Mouse (Mus musculus): ENCODE measurements around the gene Cenpl. TPM values are rescaled to one million over a fixed set of nuclear protein-coding genes. Genes with fewer than 3 reads are reported as not detected.

Cenpl gene
- total and polyA plus RNA-seq, 2 experiments: 1.5 to 9.5 TPM

GRCm38 (mm10) chr1:161126461-161126860 is 55.9 kb downstream of the Cenpl start:
- no peak overlapping the region for H3K4me3 ChIP-seq (ENCODE audit: insufficient read depth, low read depth, low read length)
- no peak overlapping the region for H3K27ac ChIP-seq (replicated peaks; ENCODE audit: insufficient read depth, low read depth, low read length)
- no peaks in the 10 kb centered on the region for H3K27me3 ChIP-seq (ENCODE audit: control insufficient read depth, insufficient read depth, low read length)
- no peak for TF ChIP-seq POLR2A (IDR thresholded peaks at IDR 0.05; ENCODE audit: extremely low read depth, insufficient read depth, low read length)
- TF ChIP-seq CTCF (IDR thresholded peaks at IDR 0.05; ENCODE audit: low read depth, low read length): no peak
- peaks cover 10% of the 10 kb centered on the region for H3K4me1 ChIP-seq (ENCODE audit: control insufficient read depth, insufficient read depth, low read length)
- no peaks in the 10 kb centered on the region; the same call in 1 of the 2 replicates for H3K36me3 ChIP-seq (ENCODE audit: control insufficient read depth, insufficient read depth, low read length)
- 72% methylated on average over 1 of the region's 1 CpGs for WGBS
- peaks cover 10% of the 10 kb centered on the region for H3K79me2 ChIP-seq (ENCODE audit: control insufficient read depth, insufficient read depth, low read length)
- H3K9ac ChIP-seq (ENCODE audit: low read depth, low read length): no peak overlapping the region
- DNase-seq (ENCODE audit: extremely low read depth, low read depth, low spot score): no peak

GRCm38 (mm10) chr1:161130726-161131664 is 60.5 kb downstream of the Cenpl start, which contains the start of gene Klhl20:
Gene Klhl20, minus strand, starts transcription at chr1:161131511.
- Histone ChIP-seq H3K79me2 (ENCODE audit: control insufficient read depth, insufficient read depth, low read length) (peaks cover 9% of the 10 kb centered on the region), H3K27me3 (ENCODE audit: control insufficient read depth, insufficient read depth, low read length) (no peaks in the 10 kb centered on the region), H3K4me1 (ENCODE audit: control insufficient read depth, insufficient read depth, low read length) (peaks cover 10% of the 10 kb centered on the region), H3K36me3 (ENCODE audit: control insufficient read depth, insufficient read depth, low read length) (no peaks in the 10 kb centered on the region; the same call in 1 of the 2 replicates), H3K27ac (replicated peaks; ENCODE audit: insufficient read depth, low read depth, low read length) (peak within 1 kb of the TSS; percentile 45), H3K9ac (ENCODE audit: low read depth, low read length) (peak within 1 kb of the TSS; percentile 71), H3K4me3 (ENCODE audit: insufficient read depth, low read depth, low read length) (peak within 1 kb of the TSS; percentile 78)
- under 1% methylated on average over 41 of the region's 41 CpGs for WGBS
- TF ChIP-seq CTCF (IDR thresholded peaks at IDR 0.05; ENCODE audit: low read depth, low read length) (0 out of 2 replicates have a peak, but pooled peaks have one; percentile 10), POLR2A (IDR thresholded peaks at IDR 0.05; ENCODE audit: extremely low read depth, insufficient read depth, low read length) (peak; percentile 82)
- peak; percentile 91 for DNase-seq (ENCODE audit: extremely low read depth, low read depth, low spot score)

Other genes starting within 250 kb of the Cenpl start
- 13.1 and 14.9 TPM in 2 replicates for gene Rc3h1, start 164.3 kb upstream of the Cenpl start, total RNA-seq (2014; rRNA removed)
- gene Rc3h1, start 164.3 kb upstream of the Cenpl start, polyA plus RNA-seq (2012; rRNA removed): 5.9 and 7.7 TPM in 2 replicates
- 3,274 and 4,209 TPM in 2 replicates for gene Serpinc1, start 92.1 kb upstream of the Cenpl start, total RNA-seq (2014; rRNA removed)
- gene Serpinc1, start 92.1 kb upstream of the Cenpl start, polyA plus RNA-seq (2012; rRNA removed): 4,695 and 5,808 TPM in 2 replicates
- 4.3 and 4.4 TPM in 2 replicates for gene Zbtb37, start 35.9 kb upstream of the Cenpl start, total RNA-seq (2014; rRNA removed)
- gene Zbtb37, start 35.9 kb upstream of the Cenpl start, polyA plus RNA-seq (2012; rRNA removed): 0.33 and 0.97 TPM in 2 replicates
- gene Dars2, start 55 bp upstream of the Cenpl start, total RNA-seq (2014; rRNA removed): 18.1 and 20.2 TPM in 2 replicates
- 11.4 and 13.9 TPM in 2 replicates for gene Dars2, start 55 bp upstream of the Cenpl start, polyA plus RNA-seq (2012; rRNA removed)
- 6.7 and 6.8 TPM in 2 replicates for gene Klhl20, start 60.8 kb downstream of the Cenpl start, total RNA-seq (2014; rRNA removed)
- 2.3 and 2.7 TPM in 2 replicates for gene Klhl20, start 60.8 kb downstream of the Cenpl start, polyA plus RNA-seq (2012; rRNA removed)
- gene Ankrd45, start 72.0 kb downstream of the Cenpl start, total RNA-seq (2014; rRNA removed): not detected in 2 replicates
- not detected in 2 replicates for gene Ankrd45, start 72.0 kb downstream of the Cenpl start, polyA plus RNA-seq (2012; rRNA removed)
- gene Tex50, start 88.6 kb downstream of the Cenpl start, total RNA-seq (2014; rRNA removed): not detected in 2 replicates
- 0.07 TPM in 1 of 2 replicates, not detected in the other for gene Tex50, start 88.6 kb downstream of the Cenpl start, polyA plus RNA-seq (2012; rRNA removed)
- gene Prdx6, start 180.5 kb downstream of the Cenpl start, total RNA-seq (2014; rRNA removed): 413 and 458 TPM in 2 replicates
- 221 and 315 TPM in 2 replicates for gene Prdx6, start 180.5 kb downstream of the Cenpl start, polyA plus RNA-seq (2012; rRNA removed)